8 mouse cellular contexts compared by ENCODE assay signal in the genomic region with DNA sequence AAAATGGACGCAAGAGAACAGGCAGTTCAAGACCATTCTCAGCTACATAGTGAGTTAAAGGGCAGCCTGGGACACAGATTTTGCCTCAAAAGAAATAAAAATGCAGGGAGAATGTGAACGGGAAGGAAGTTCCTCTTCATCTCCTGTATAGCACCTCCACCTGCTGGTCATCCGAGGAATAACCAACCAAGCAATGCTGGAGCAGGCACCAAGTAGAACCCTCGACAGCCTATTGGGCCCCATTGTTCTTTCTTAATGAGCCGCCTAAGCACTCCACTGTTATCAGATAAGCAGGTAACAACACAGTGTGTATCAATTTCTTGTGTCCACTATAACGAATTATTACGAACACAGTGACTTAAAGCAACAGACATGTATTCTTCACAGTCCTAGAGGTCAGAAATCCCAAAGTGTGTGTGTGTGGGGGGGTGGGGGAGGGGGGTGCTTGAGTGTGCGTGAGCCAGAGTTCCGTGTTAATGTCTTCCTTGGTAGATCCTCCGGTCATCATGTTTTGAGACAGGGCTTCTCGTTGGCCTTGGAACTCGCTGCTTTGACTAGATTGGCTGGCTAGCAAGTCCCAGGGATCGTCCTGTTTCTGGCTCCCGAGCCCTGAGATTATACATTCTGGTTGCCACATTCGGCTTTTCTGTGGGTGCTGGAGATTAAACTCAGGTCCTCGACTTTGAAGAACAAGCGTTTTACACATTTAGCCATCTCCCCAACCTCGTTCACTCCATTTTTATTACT. TPM values are rescaled to one million over a fixed set of nuclear protein-coding genes. Genes with fewer than 3 reads are reported as not detected.
DNase-seq lines count a peak whose midpoint lies in the region; ATAC-seq and TF ChIP-seq lines count a peak whose summit lies in the region.

No protein-coding gene starts in this region.

- no peaks in the 10 kb centered on the region for H3K9me3 ChIP-seq in forebrain, embryonic 16.5 days (ENCODE audit: control insufficient read depth, low read length)

- DNase-seq in ES-CJ7 (ENCODE audit: low read depth, low spot score) = peak; percentile 82
- peak; percentile 61 for DNase-seq in cerebellum, adult 11-12 months
- DNase-seq in heart, postnatal 36 days = peak; percentile 53 to 68
- DNase-seq in layer of hippocampus, adult 2 months (ENCODE audit: low spot score in 2 of 2) = peak; percentile 53 to 79
- DNase-seq in lung, adult 2 months = peak; percentile 50
- peak; percentile 47 to 49 for DNase-seq in thymus, adult 18-20 months

- peak overlapping the region; percentile 45; the same call in 1 of the 2 replicates for H3K9ac ChIP-seq in forebrain, embryonic 16.5 days (replicated peaks; ENCODE audit: low read depth, low read length)

- no peaks in the 10 kb centered on the region for H3K4me1 ChIP-seq in forebrain, embryonic 16.5 days (replicated peaks; ENCODE audit: control insufficient read depth, insufficient read depth, low read length)
- H3K4me1 ChIP-seq in lung, adult 2 months (ENCODE audit: control insufficient read depth, insufficient read depth, low read length) = no peaks in the 10 kb centered on the region
- no peaks in the 10 kb centered on the region for H3K4me1 ChIP-seq in olfactory bulb, adult 2 months (ENCODE audit: control insufficient read depth, insufficient read depth, low read length)

- TF ChIP-seq POLR2A in lung, adult 2 months (IDR thresholded peaks at IDR 0.05; ENCODE audit: borderline replicate concordance, extremely low read depth, low read depth, low read length) = no peak
- TF ChIP-seq POLR2A in olfactory bulb, adult 2 months (IDR thresholded peaks at IDR 0.05; ENCODE audit: insufficient read depth, low read depth, low read length) = no peak

- no peaks in the 10 kb centered on the region for H3K36me3 ChIP-seq in forebrain, embryonic 16.5 days (ENCODE audit: control insufficient read depth, insufficient read depth)

- peak; percentile 87 for TF ChIP-seq CTCF in layer of hippocampus, adult 2 months (conservative IDR thresholded peaks at IDR 0.05)
- peak; percentile 55 for TF ChIP-seq CTCF in lung, adult 2 months (IDR thresholded peaks at IDR 0.05; ENCODE audit: insufficient read depth, low read length)
- no peak for TF ChIP-seq CTCF in olfactory bulb, adult 2 months (IDR thresholded peaks at IDR 0.05; ENCODE audit: insufficient read depth, low read depth, low read length)

- H3K4me3 ChIP-seq in forebrain, embryonic 16.5 days (replicated peaks; ENCODE audit: low read length) = peak overlapping the region; percentile 38
- 0 out of 2 replicates have a peak overlapping the region, but pooled peaks have one; percentile 17 for H3K4me3 ChIP-seq in layer of hippocampus, adult 2 months
- H3K4me3 ChIP-seq in lung, adult 2 months (replicated peaks; ENCODE audit: extremely low read depth, low read depth, low read length) = peak overlapping the region; percentile 33
- peak overlapping the region; percentile 29; the same call in 1 of the 2 replicates for H3K4me3 ChIP-seq in olfactory bulb, adult 2 months (ENCODE audit: insufficient read depth, low read depth, low read length)

- no peaks in the 10 kb centered on the region for H3K27me3 ChIP-seq in forebrain, embryonic 16.5 days (replicated peaks; ENCODE audit: control insufficient read depth, insufficient read depth, low read length)

- H3K27ac ChIP-seq in forebrain, embryonic 16.5 days (ENCODE audit: low read length) = no peak overlapping the region
- H3K27ac ChIP-seq in layer of hippocampus, adult 2 months = no peak overlapping the region
- H3K27ac ChIP-seq in olfactory bulb, adult 2 months (ENCODE audit: insufficient read depth, low read depth, low read length) = no peak overlapping the region

- intact Hi-C loops in heart, postnatal 36 days (cut with DNase I) = loop anchor here (2.0 to 5.0 kb wide), 2 partner anchors 64 to 144 kb away; a partner anchor contains a TSS

- WGBS in forebrain, embryonic 16.5 days = 28% methylated on average over 18 of the region's 18 CpGs
- WGBS in lung, adult 2 months = 34% methylated on average over 18 of the region's 18 CpGs
- WGBS in olfactory bulb, adult 2 months = 23% methylated on average over 18 of the region's 18 CpGs

- peak overlapping the region; percentile 53 for H3K4me2 ChIP-seq in forebrain, embryonic 16.5 days (ENCODE audit: low read length)

- peak; percentile 97 for ATAC-seq in forebrain, embryonic 16.5 days

RNA-seq across cellular contexts. Expression of a gene that starts 15.6 kb away (rescaled TPM):
- polyA plus RNA-seq in forebrain, embryonic 16.5 days (2015; fragmentation: Nextera tagmentation; extraction: Ambion mirVana) = 263 and 264 TPM in 2 replicates
- total RNA-seq in heart, postnatal 36 days (2021) = 100 to 1,000 TPM; 485 to 546 TPM
- 100 to 1,000 TPM; 416 to 483 TPM for total RNA-seq in layer of hippocampus, adult 2 months (2021)
- 32.1 and 64.4 TPM in 2 replicates for polyA plus RNA-seq in lung, adult 2 months (2012; rRNA removed)
- 254 TPM in 1 of 2 replicates, not detected in the other for polyA plus RNA-seq in olfactory bulb, adult 2 months (2012; ENCODE audit: insufficient read depth, insufficient read length, low replicate concordance, missing spikeins)

RNA-seq across cellular contexts. Expression of a gene that starts 28.3 kb away (rescaled TPM):
- 0.30 and 0.36 TPM in 2 replicates for polyA plus RNA-seq in forebrain, embryonic 16.5 days (2015; fragmentation: Nextera tagmentation; extraction: Ambion mirVana)
- total RNA-seq in heart, postnatal 36 days (2021) = 1 to 10 TPM; 1.4 to 1.7 TPM
- total RNA-seq in layer of hippocampus, adult 2 months (2021) = 1 to 10 TPM; 1.2 to 1.4 TPM
- polyA plus RNA-seq in lung, adult 2 months (2012; rRNA removed) = 1.4 and 2.0 TPM in 2 replicates
- polyA plus RNA-seq in olfactory bulb, adult 2 months (2012; ENCODE audit: insufficient read depth, insufficient read length, low replicate concordance, missing spikeins) = not detected in 2 replicates

RNA-seq across cellular contexts. Expression of a gene that starts 49.7 kb away (rescaled TPM):
- polyA plus RNA-seq in forebrain, embryonic 16.5 days (2015; fragmentation: Nextera tagmentation; extraction: Ambion mirVana) = 14.7 and 16.3 TPM in 2 replicates
- 10 to 100 TPM in 1 of 2 experiments, 1 to 10 TPM in 1; 7.7 to 10.3 TPM for total RNA-seq in heart, postnatal 36 days (2021)
- total RNA-seq in layer of hippocampus, adult 2 months (2021) = 10 to 100 TPM; 23.2 to 23.5 TPM
- polyA plus RNA-seq in lung, adult 2 months (2012; rRNA removed) = 6.2 and 11.0 TPM in 2 replicates
- polyA plus RNA-seq in olfactory bulb, adult 2 months (2012; ENCODE audit: insufficient read depth, insufficient read length, low replicate concordance, missing spikeins) = not detected in 2 replicates
